Mouse (Mus musculus) kidney, postnatal 4 days (tissue): ENCODE measurements around the gene Myt1l.

Experiments
- DNase-seq, 2 experiments: peaks; one replicate each; pipeline ENCODE4 v3.0.0; 2021; ENCODE audit warnings: mixed read lengths in 2 of 2

Gene Myt1l

GRCm38 (mm10) chr12:29570351-29570750 lies 42.2 kb downstream of the Myt1l start:
- DNase-seq: no peak

GRCm38 (mm10) chr12:29571613-29572012 lies 43.4 kb downstream of the Myt1l start:
- no peak for DNase-seq

GRCm38 (mm10) chr12:29593787-29594186 lies 65.6 kb downstream of the Myt1l start:
- no peak for DNase-seq

GRCm38 (mm10) chr12:29599916-29600315 lies 71.7 kb downstream of the Myt1l start:
- DNase-seq: no peak

GRCm38 (mm10) chr12:29601223-29601622 lies 73.0 kb downstream of the Myt1l start:
- DNase-seq: no peak

GRCm38 (mm10) chr12:29604659-29605058 lies 76.5 kb downstream of the Myt1l start:
- no peak for DNase-seq

GRCm38 (mm10) chr12:29605124-29605523 lies 76.9 kb downstream of the Myt1l start:
- no peak for DNase-seq

GRCm38 (mm10) chr12:29606221-29606620 lies 78.0 kb downstream of the Myt1l start:
- no peak for DNase-seq

GRCm38 (mm10) chr12:29617746-29618145 lies 89.6 kb downstream of the Myt1l start:
- DNase-seq: no peak

GRCm38 (mm10) chr12:29621530-29621929 lies 93.3 kb downstream of the Myt1l start:
- DNase-seq: no peak

- DNase-seq: peak; percentile 22 to 28
Observed at GRCm38 (mm10) chr12:29627956-29628750, 100.0 kb downstream of the Myt1l start.

GRCm38 (mm10) chr12:29629875-29630538 lies 101.8 kb downstream of the Myt1l start:
- peak in 1 of 2 experiments; percentile 16 for DNase-seq

- no peak for DNase-seq
Observed at GRCm38 (mm10) chr12:29634509-29634908, 106.3 kb downstream of the Myt1l start.

GRCm38 (mm10) chr12:29639543-29640196 lies 111.5 kb downstream of the Myt1l start:
- DNase-seq: no peak

GRCm38 (mm10) chr12:29640201-29640600 lies 112.0 kb downstream of the Myt1l start:
- no peak for DNase-seq

GRCm38 (mm10) chr12:29642915-29643314 lies 114.7 kb downstream of the Myt1l start:
- DNase-seq: no peak

- no peak for DNase-seq
Observed at GRCm38 (mm10) chr12:29644091-29644490, 115.9 kb downstream of the Myt1l start.

GRCm38 (mm10) chr12:29644721-29645120 lies 116.5 kb downstream of the Myt1l start:
- no peak for DNase-seq

- no peak for DNase-seq
Observed at GRCm38 (mm10) chr12:29649510-29650152, 121.4 kb downstream of the Myt1l start.

GRCm38 (mm10) chr12:29652516-29652915 lies 124.3 kb downstream of the Myt1l start:
- no peak for DNase-seq

GRCm38 (mm10) chr12:29655197-29655632 lies 127.0 kb downstream of the Myt1l start:
- no peak for DNase-seq

- no peak for DNase-seq
Observed at GRCm38 (mm10) chr12:29655673-29656072, 127.5 kb downstream of the Myt1l start.

- no peak for DNase-seq
Observed at GRCm38 (mm10) chr12:29657061-29657460, 128.9 kb downstream of the Myt1l start.
